Mouse (Mus musculus) cortical plate, adult 2 months (tissue): Measurements from ENCODE around the gene Nfic.

Experiments used
- CTCF ChIP-seq: fragments of 200-500 bp; IDR thresholded peaks from 2 replicates; pipeline ENCODE4 v1.5.1; 2011; ENCODE audit warnings: mild to moderate bottlenecking, control low read depth, low read length; ENCODE audit not compliant: insufficient read depth; ENCODE audit errors: extremely low read depth
- POLR2A ChIP-seq: fragments of 200-500 bp; IDR thresholded peaks from 2 replicates; pipeline ENCODE4 v1.6.1; 2011; ENCODE audit warnings: mild to moderate bottlenecking, low read length, control low read depth; ENCODE audit not compliant: insufficient read depth; ENCODE audit errors: extremely low read depth

DNA sequence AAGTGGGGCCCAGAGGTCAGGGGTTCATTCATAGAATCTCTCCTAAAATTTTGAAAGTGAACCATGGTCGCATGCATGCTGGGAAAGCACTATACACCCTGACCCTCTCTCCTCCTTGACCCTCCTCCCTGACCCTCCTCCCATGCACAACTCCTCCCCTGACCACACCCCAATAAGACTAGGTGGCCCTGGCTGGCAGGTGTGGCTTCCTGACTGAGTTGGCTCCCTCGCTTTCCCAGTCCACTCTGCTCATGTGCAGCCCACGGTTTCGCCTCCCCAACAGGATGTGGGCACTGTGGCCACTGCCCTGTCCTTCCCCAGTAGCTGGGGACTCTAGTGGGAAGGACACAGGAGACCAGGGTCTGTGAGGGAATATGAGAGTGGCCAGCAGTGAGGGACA lies 45.1 kb downstream of the Nfic start:
- no peak for TF ChIP-seq CTCF
- no peak for TF ChIP-seq POLR2A
